ENCODE assay signal across 1 mouse cellular context in the genomic region with DNA sequence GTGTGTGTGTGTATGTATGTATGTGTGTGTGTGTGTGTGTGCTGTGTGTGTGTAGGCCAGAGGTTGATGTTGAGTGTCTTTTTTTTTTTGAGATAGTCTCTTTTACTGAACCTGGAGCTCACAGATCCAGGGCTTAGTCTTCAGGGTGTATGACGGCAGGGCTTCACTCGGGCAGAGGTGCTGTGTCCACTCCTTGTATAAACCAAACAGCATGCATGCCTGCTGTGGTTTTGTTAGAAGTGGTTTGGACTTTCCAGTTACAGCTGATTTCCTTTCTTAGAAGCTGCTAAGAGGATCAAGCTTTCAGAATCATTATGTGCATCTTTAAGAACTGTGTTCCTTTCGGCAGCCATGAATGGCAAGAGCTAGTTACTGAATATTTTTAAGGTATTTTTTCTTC.
TF ChIP-seq lines count a peak whose summit lies in the region.

No protein-coding gene starts in this region.

TF ChIP-seq in MEL, 35 proteins besides CTCF, POLR2A, EP300 and RAD21:
- no peak for TF ChIP-seq USF2 (IDR thresholded peaks at IDR 0.05; ENCODE audit: borderline replicate concordance in 1 of 2, insufficient read depth in 1 of 2, low read depth in 1 of 2, low read length in 2 of 2)
